Comparison of ENCODE assay signal across 8 mouse cellular contexts in genomic region chr3:97157958-97158599, GRCm38 (mm10). TPM values are rescaled to one million over a fixed set of nuclear protein-coding genes. Genes with fewer than 3 reads are reported as not detected.
DNase-seq lines count a peak whose midpoint lies in the region; ATAC-seq lines count a peak whose summit lies in the region.

No protein-coding gene starts in this region.

- DNase-seq in WW6 (ENCODE audit: low read depth, low spot score), result peak; percentile 42
- peak; percentile 90 to 91 for DNase-seq in cerebellum, postnatal 25 days
- peak; percentile 71 to 82 for DNase-seq in gastrocnemius, adult 8-10 months (ENCODE audit: low spot score in 2 of 2)
- peak; percentile 71 for DNase-seq in induced T-regulatory cell, adult 2 months (ENCODE audit: low read depth)
- peak; percentile 71 to 86 for DNase-seq in left cerebral cortex, postnatal 10 days (ENCODE audit: extremely low spot score in 1 of 2, low spot score in 2 of 2)
- peak; percentile 80 to 82 for DNase-seq in right cerebral cortex, postnatal 36 days (ENCODE audit: low spot score in 2 of 2)

- intact Hi-C loops in left cerebral cortex, postnatal 10 days (cut with DNase I), result no loop called here

- peak; percentile 56 for ATAC-seq in megakaryocyte progenitor cell, adult 5-6 weeks (replicated peaks; ENCODE audit: poor library complexity)
- no peak for ATAC-seq in inflammation-experienced regulatory T-cells, adult 6 months

RNA-seq across cellular contexts. Expression of gene Acp6, which starts 0.5 kb away (rescaled TPM):
- total RNA-seq in gastrocnemius, adult 8-10 months (2022), result 10 to 100 TPM; 18.9 to 23.8 (median 20.7) TPM
- 10 to 100 TPM; 14.2 to 17.8 TPM for total RNA-seq in left cerebral cortex, postnatal 10 days (2021)
- total RNA-seq in megakaryocyte progenitor cell, adult 5-6 weeks (2015), result 33.7 and 39.8 TPM in 2 replicates
- 23.9 and 31.8 TPM in 2 replicates for total RNA-seq in megakaryocyte progenitor cell, adult 5-6 weeks (2017)
- 10 to 100 TPM; 21.5 to 49.1 (median 47.1) TPM for polyA plus RNA-seq in inflammation-experienced regulatory T-cells, adult 6 months (2017; shearing (Covaris generic))
